Mouse (Mus musculus) megakaryocyte, embryonic 14.5 days (primary cell): ENCODE results near the gene Cir1. TPM values are rescaled to one million over a fixed set of nuclear protein-coding genes. Genes with fewer than 3 reads are reported as not detected.

Experiments used
- H3K27me3 ChIP-seq: replicated peaks from 2 replicates; pipeline ENCODE3; 2012; ENCODE audit warnings: inconsistent platforms
- H3K36me3 ChIP-seq: replicated peaks from 2 replicates; pipeline ENCODE3; 2012; ENCODE audit warnings: low read length, inconsistent platforms, mixed read lengths
- H3K4me1 ChIP-seq: 2 replicates; pipeline ENCODE4 v1.6.1; 2012; ENCODE audit warnings: inconsistent platforms
- H3K4me3 ChIP-seq: replicated peaks from 2 replicates; pipeline ENCODE3; 2012; ENCODE audit warnings: moderate library complexity, mild to moderate bottlenecking, inconsistent platforms
- H3K9me3 ChIP-seq: 2 replicates; pipeline ENCODE4 v1.6.1; 2012; ENCODE audit warnings: inconsistent platforms
- FLI1 ChIP-seq: IDR thresholded peaks from 2 replicates; pipeline ENCODE4 v1.6.1; 2012; ENCODE audit warnings: low read length, inconsistent platforms, mixed read lengths
- GATA1 ChIP-seq: IDR thresholded peaks from 3 replicates; pipeline ENCODE4 v1.6.1; 2012; ENCODE audit warnings: mixed read lengths, low read length, inconsistent platforms, borderline replicate concordance
- polyA plus RNA-seq: library from polyadenylated mRNA; stranded (reverse); fragments of >175 nt; gene quantifications from 2 replicates; pipeline ENCODE4 v1.2.3, GENCODE M21; 2012; ENCODE audit warnings: low replicate concordance; ENCODE audit not compliant: insufficient read depth

Cir1 gene
- polyA plus RNA-seq, result 14.8 TPM in 1 of 2 replicates, not detected in the other

- H3K36me3 ChIP-seq, result peaks cover 38% of the 10 kb centered on the region
- H3K4me3 ChIP-seq, result peak within 1 kb of the TSS; percentile 100
- H3K9me3 ChIP-seq, result no peaks in the 10 kb centered on the region
- TF ChIP-seq FLI1, result 0 out of 2 replicates have a peak, but pooled peaks have one; percentile 32
- no peak for TF ChIP-seq GATA1
- no peaks in the 10 kb centered on the region for H3K27me3 ChIP-seq
- peaks cover 34% of the 10 kb centered on the region for H3K4me1 ChIP-seq
These were observed at the start of gene Cir1, which contains the start of gene Scrn3 for GRCm38 (mm10) chr2:73312152-73313116. Cir1 (minus strand) TSS chr2:73312701. Scrn3 (plus strand) TSS chr2:73312601.

GRCm38 (mm10) chr2:73360536-73360935 is 48.0 kb upstream of the Cir1 start:
- no peaks in the 10 kb centered on the region for H3K27me3 ChIP-seq
- no peak for TF ChIP-seq FLI1
- TF ChIP-seq GATA1, result no peak
- H3K4me1 ChIP-seq, result peaks cover 5% of the 10 kb centered on the region
- H3K4me3 ChIP-seq, result no peak overlapping the region
- H3K36me3 ChIP-seq, result peaks cover 2% of the 10 kb centered on the region
- no peaks in the 10 kb centered on the region for H3K9me3 ChIP-seq

GRCm38 (mm10) chr2:73359941-73360340 is 47.4 kb upstream of the Cir1 start:
- Histone ChIP-seq H3K27me3 (no peaks in the 10 kb centered on the region), H3K4me3 (no peak overlapping the region), H3K9me3 (no peaks in the 10 kb centered on the region), H3K36me3 (peaks cover 2% of the 10 kb centered on the region), H3K4me1 (peaks cover 5% of the 10 kb centered on the region)
- TF ChIP-seq GATA1 (no peak), FLI1 (no peak)

- Histone ChIP-seq H3K4me1 (peaks cover 5% of the 10 kb centered on the region), H3K4me3 (no peak overlapping the region), H3K9me3 (no peaks in the 10 kb centered on the region), H3K27me3 (no peaks in the 10 kb centered on the region), H3K36me3 (peaks cover 2% of the 10 kb centered on the region)
- TF ChIP-seq GATA1 (no peak), FLI1 (no peak)
These were observed 44.5 kb upstream of the Cir1 start for GRCm38 (mm10) chr2:73357004-73357403.

GRCm38 (mm10) chr2:73351927-73352374 is 39.5 kb upstream of the Cir1 start:
- no peaks in the 10 kb centered on the region for H3K36me3 ChIP-seq
- H3K27me3 ChIP-seq, result no peaks in the 10 kb centered on the region
- H3K4me3 ChIP-seq, result no peak overlapping the region
- peaks cover 6% of the 10 kb centered on the region for H3K4me1 ChIP-seq
- no peaks in the 10 kb centered on the region for H3K9me3 ChIP-seq
- TF ChIP-seq GATA1 (no peak), FLI1 (no peak)

- Histone ChIP-seq H3K36me3 (no peaks in the 10 kb centered on the region), H3K27me3 (no peaks in the 10 kb centered on the region), H3K4me3 (no peak overlapping the region), H3K9me3 (no peaks in the 10 kb centered on the region), H3K4me1 (peaks cover 6% of the 10 kb centered on the region)
- no peak for TF ChIP-seq FLI1
- TF ChIP-seq GATA1, result no peak
These were observed 39.0 kb upstream of the Cir1 start for GRCm38 (mm10) chr2:73351496-73351895.

GRCm38 (mm10) chr2:73348221-73348620 is 35.7 kb upstream of the Cir1 start:
- TF ChIP-seq GATA1 (no peak), FLI1 (no peak)
- Histone ChIP-seq H3K9me3 (no peaks in the 10 kb centered on the region), H3K27me3 (no peaks in the 10 kb centered on the region), H3K4me3 (peak overlapping the region; percentile 9), H3K36me3 (no peaks in the 10 kb centered on the region), H3K4me1 (peaks cover 6% of the 10 kb centered on the region)

- no peak for TF ChIP-seq GATA1
- TF ChIP-seq FLI1, result no peak
- H3K4me3 ChIP-seq, result no peak overlapping the region
- H3K4me1 ChIP-seq, result peaks cover 6% of the 10 kb centered on the region
- H3K9me3 ChIP-seq, result no peaks in the 10 kb centered on the region
- no peaks in the 10 kb centered on the region for H3K27me3 ChIP-seq
- no peaks in the 10 kb centered on the region for H3K36me3 ChIP-seq
These were observed 35.3 kb upstream of the Cir1 start for GRCm38 (mm10) chr2:73347766-73348165.

GRCm38 (mm10) chr2:73347136-73347535 is 34.6 kb upstream of the Cir1 start:
- H3K36me3 ChIP-seq, result no peaks in the 10 kb centered on the region
- no peak for TF ChIP-seq GATA1
- no peak for TF ChIP-seq FLI1

More at GRCm38 (mm10) chr2:73347136-73347535, 34.6 kb upstream of the Cir1 start:
- peaks cover 6% of the 10 kb centered on the region for H3K4me1 ChIP-seq
- peaks cover under 1% of the 10 kb centered on the region for H3K27me3 ChIP-seq
- H3K4me3 ChIP-seq, result no peak overlapping the region
- H3K9me3 ChIP-seq, result no peaks in the 10 kb centered on the region
